Mouse (Mus musculus) spleen, postnatal 10 days (tissue): ENCODE measurements at regions not wholly inside any gene's neighbourhood (a gene's known extent, or its start where the extent isn't known, plus 50 kb on each side); places are given as distances from the start of the nearest gene placed in this dataset.

Source experiments
- DNase-seq, 2 experiments: peaks; one replicate each; pipeline ENCODE4 v3.0.0; 2021 to 2022; ENCODE audit warnings: low spot score in 2 of 2

- no peak for DNase-seq
Measured at GRCm38 (mm10) chr10:100685748-100686147, 95.5 kb downstream of the 1700017N19Rik start.

GRCm38 (mm10) chr10:100695944-100696343 lies 105.7 kb downstream of the 1700017N19Rik start:
- no peak for DNase-seq

- no peak for DNase-seq
Measured at GRCm38 (mm10) chr10:100699206-100699605, 108.9 kb downstream of the 1700017N19Rik start.

- no peak for DNase-seq
Measured at GRCm38 (mm10) chr10:100700281-100701205, 110.3 kb downstream of the 1700017N19Rik start.

GRCm38 (mm10) chr10:100701938-100702337 lies 111.7 kb downstream of the 1700017N19Rik start:
- DNase-seq = no peak

GRCm38 (mm10) chr10:100716084-100716667 lies 125.9 kb downstream of the 1700017N19Rik start:
- no peak for DNase-seq

- no peak for DNase-seq
Measured at GRCm38 (mm10) chr10:100718574-100718973, 128.3 kb downstream of the 1700017N19Rik start.

GRCm38 (mm10) chr10:100741269-100741668 lies 151.0 kb downstream of the 1700017N19Rik start:
- DNase-seq = no peak

GRCm38 (mm10) chr10:100742065-100742464 lies 151.8 kb downstream of the 1700017N19Rik start:
- peak; percentile 14 to 70 for DNase-seq

- DNase-seq = no peak
Measured at GRCm38 (mm10) chr10:100746151-100746550, 155.9 kb downstream of the 1700017N19Rik start.

GRCm38 (mm10) chr10:100754957-100755356 lies 164.7 kb downstream of the 1700017N19Rik start:
- no peak for DNase-seq

- no peak for DNase-seq
Measured at GRCm38 (mm10) chr10:100774252-100774651, 184.0 kb downstream of the 1700017N19Rik start.

GRCm38 (mm10) chr10:100792166-100792565 lies 201.9 kb downstream of the 1700017N19Rik start:
- DNase-seq = no peak

GRCm38 (mm10) chr10:100792569-100792968 lies 202.3 kb downstream of the 1700017N19Rik start:
- no peak for DNase-seq

GRCm38 (mm10) chr10:100795215-100795972 lies 205.1 kb downstream of the 1700017N19Rik start:
- DNase-seq = no peak

GRCm38 (mm10) chr10:100811639-100812038 lies 221.4 kb downstream of the 1700017N19Rik start:
- DNase-seq = no peak

- no peak for DNase-seq
Measured at GRCm38 (mm10) chr10:100834794-100835193, 244.5 kb downstream of the 1700017N19Rik start.

- DNase-seq = no peak
Measured at GRCm38 (mm10) chr10:100853213-100853612, 262.9 kb downstream of the 1700017N19Rik start.

GRCm38 (mm10) chr10:100856509-100856908 lies 266.2 kb downstream of the 1700017N19Rik start:
- DNase-seq = no peak

- no peak for DNase-seq
Measured at GRCm38 (mm10) chr10:100865501-100866181, 275.4 kb downstream of the 1700017N19Rik start.

- no peak for DNase-seq
Measured at GRCm38 (mm10) chr10:100868360-100868916, 278.2 kb downstream of the 1700017N19Rik start.
